Mouse (Mus musculus) MN1 (cell line): ENCODE data around the gene Kras.

ENCODE experiments used
- DNase-seq: peaks from one replicate; pipeline ENCODE4 v3.0.0-alpha.2; 2016; ENCODE audit warnings: low spot score

Kras gene

GRCm38 (mm10) chr6:145250185-145250791 lies at the start of gene Kras:
Gene Kras, minus strand, starts transcription at chr6:145250239.
- peak; percentile 96 for DNase-seq

- no peak for DNase-seq
Observed at GRCm38 (mm10) chr6:145297626-145298025, 47.6 kb upstream of the Kras start.

GRCm38 (mm10) chr6:145296979-145297378 lies 46.9 kb upstream of the Kras start:
- no peak for DNase-seq

- DNase-seq: no peak
Observed at GRCm38 (mm10) chr6:145295171-145295570, 45.1 kb upstream of the Kras start.

GRCm38 (mm10) chr6:145293156-145293555 lies 43.1 kb upstream of the Kras start:
- DNase-seq: no peak

- no peak for DNase-seq
Observed at GRCm38 (mm10) chr6:145291383-145292289, 41.6 kb upstream of the Kras start.

- no peak for DNase-seq
Observed at GRCm38 (mm10) chr6:145285656-145286055, 35.6 kb upstream of the Kras start.

GRCm38 (mm10) chr6:145284286-145284685 lies 34.2 kb upstream of the Kras start:
- DNase-seq: no peak

GRCm38 (mm10) chr6:145277138-145277763 lies 27.2 kb upstream of the Kras start:
- DNase-seq: no peak

GRCm38 (mm10) chr6:145276265-145276780 lies 26.3 kb upstream of the Kras start:
- peak; percentile 90 for DNase-seq

- DNase-seq: no peak
Observed at GRCm38 (mm10) chr6:145275586-145276219, 25.7 kb upstream of the Kras start.

- peak; percentile 18 for DNase-seq
Observed at GRCm38 (mm10) chr6:145273971-145274620, 24.1 kb upstream of the Kras start.

GRCm38 (mm10) chr6:145272142-145272937 lies 22.3 kb upstream of the Kras start:
- no peak for DNase-seq

- no peak for DNase-seq
Observed at GRCm38 (mm10) chr6:145269313-145269845, 19.3 kb upstream of the Kras start.

GRCm38 (mm10) chr6:145267692-145268091 lies 17.7 kb upstream of the Kras start:
- no peak for DNase-seq

- no peak for DNase-seq
Observed at GRCm38 (mm10) chr6:145262314-145262713, 12.3 kb upstream of the Kras start.

GRCm38 (mm10) chr6:145256701-145257073 lies 6.6 kb upstream of the Kras start:
- no peak for DNase-seq

- no peak for DNase-seq
Observed at GRCm38 (mm10) chr6:145255952-145256700, 6.1 kb upstream of the Kras start.

- DNase-seq: no peak
Observed at GRCm38 (mm10) chr6:145250820-145251219, 781 bp upstream of the Kras start.
